Mouse (Mus musculus) myocyte (in vitro differentiated cells): ENCODE measurements at regions not wholly inside any gene's neighbourhood (a gene's known extent, or its start where the extent isn't known, plus 50 kb on each side); places are given as distances from the start of the nearest gene placed in this dataset.

Source experiments
- POLR2A ChIP-seq: IDR thresholded peaks from one replicate; pipeline ENCODE4 v1.6.1; 2011; ENCODE audit warnings: low read depth, mild to moderate bottlenecking, control low read depth, moderate library complexity; ENCODE audit not compliant: insufficient read length
- POLR2AphosphoS2 ChIP-seq: IDR thresholded peaks from one replicate; pipeline ENCODE4 v1.6.1; 2011; ENCODE audit warnings: low read depth, control low read depth; ENCODE audit not compliant: insufficient read length
- REST ChIP-seq: IDR thresholded peaks from one replicate; pipeline ENCODE4 v1.6.1; 2011; ENCODE audit warnings: mild to moderate bottlenecking, control low read depth, moderate library complexity; ENCODE audit not compliant: insufficient read depth, insufficient read length

DNA sequence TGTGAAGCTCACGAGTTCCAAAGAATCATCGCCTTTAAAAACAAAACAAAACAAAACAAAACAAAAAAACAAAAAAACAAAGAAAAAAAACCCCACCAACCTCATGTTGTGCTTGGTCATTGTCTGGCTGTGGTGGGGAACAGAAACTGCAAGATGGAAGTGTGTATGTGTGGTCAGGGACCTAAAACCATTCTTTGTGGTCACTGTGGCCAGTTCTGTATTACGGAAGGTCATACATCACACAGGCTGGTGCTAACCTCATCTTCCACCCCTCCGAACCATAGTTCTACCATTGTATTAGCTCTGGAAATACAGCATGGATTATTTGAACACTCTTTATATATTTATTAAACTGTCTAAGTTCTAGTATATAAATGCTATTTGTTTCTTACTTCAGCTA, 173.2 kb downstream of the Ndfip2 start:
- TF ChIP-seq REST (no peak), POLR2A (no peak), POLR2AphosphoS2 (no peak)
